Comparison of ENCODE assay signal across 20 mouse cellular contexts in the genomic region with DNA sequence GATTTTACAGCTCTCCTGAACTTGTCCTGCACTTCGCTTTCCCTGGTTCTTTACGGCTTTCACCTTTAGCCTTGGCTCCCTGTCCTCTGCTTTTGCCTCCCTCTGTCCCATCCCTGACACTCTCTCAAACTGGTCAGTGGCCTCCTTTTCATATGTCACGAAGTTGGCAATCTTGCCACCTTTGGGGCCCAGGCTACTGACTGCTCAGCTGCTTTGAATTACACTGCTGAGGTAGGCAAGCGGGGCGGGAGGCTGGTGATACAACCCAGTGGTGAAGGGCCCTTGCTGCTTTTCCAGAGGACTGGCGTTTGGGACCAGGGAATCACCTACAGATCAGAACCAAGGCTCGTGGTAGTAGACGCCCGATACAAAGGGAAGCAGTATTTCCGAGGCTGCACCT. TPM values are rescaled to one million over a fixed set of nuclear protein-coding genes. Genes with fewer than 3 reads are reported as not detected.
DNase-seq lines count a peak whose midpoint lies in the region; ATAC-seq lines count a peak whose summit lies in the region.
"Had no signal": no experiment of that assay in that cellular context is flagged by ENCODE, and none has a peak within 500 bp of the region (broad histone marks: within the 10 kb centered on the region; RNA-seq: fewer than 3 reads in every experiment).

No protein-coding gene starts in this region.

- 84% methylated on average over 10 of the region's 10 CpGs for WGBS in limb, embryonic 13.5 days
- 88% methylated on average over 10 of the region's 10 CpGs for WGBS in limb, embryonic 10.5 days
- 78% methylated on average over 10 of the region's 10 CpGs for WGBS in hindbrain, embryonic 14.5 days

- no peak overlapping the region for H3K4me3 ChIP-seq in limb, embryonic 13.5 days
- H3K4me3 ChIP-seq in limb, embryonic 10.5 days = no peak overlapping the region; the same call in 1 of the 2 replicates
- no peak overlapping the region for H3K4me3 ChIP-seq in hindbrain, embryonic 14.5 days (replicated peaks; ENCODE audit: low read length)
- H3K4me3 ChIP-seq: embryonic facial prominence, embryonic 15.5 days; liver, embryonic 12.5 days had no signal

- H3K4me1 ChIP-seq in limb, embryonic 13.5 days = peaks cover 22% of the 10 kb centered on the region
- H3K4me1 ChIP-seq in limb, embryonic 10.5 days = peaks cover 18% of the 10 kb centered on the region
- peaks cover 7% of the 10 kb centered on the region for H3K4me1 ChIP-seq in hindbrain, embryonic 14.5 days (replicated peaks; ENCODE audit: control insufficient read depth, insufficient read depth, low read length)

- H3K4me2 ChIP-seq in limb, embryonic 13.5 days (replicated peaks) = 0 out of 2 replicates have a peak overlapping the region, but pooled peaks have one; percentile 76
- H3K4me2 ChIP-seq in hindbrain, embryonic 14.5 days (replicated peaks) = peak overlapping the region; percentile 73; the same call in 1 of the 2 replicates
- H3K4me2 ChIP-seq: embryonic facial prominence, embryonic 15.5 days; forebrain, embryonic 15.5 days; kidney, embryonic 15.5 days had no signal

- H3K9ac ChIP-seq in limb, embryonic 13.5 days = peak overlapping the region; percentile 35; the same call in 1 of the 2 replicates
- H3K9ac ChIP-seq in hindbrain, embryonic 14.5 days = no peak overlapping the region
- H3K9ac ChIP-seq: embryonic facial prominence, embryonic 15.5 days; forebrain, embryonic 15.5 days; kidney, embryonic 15.5 days; liver, embryonic 12.5 days had no signal

- ATAC-seq in limb, embryonic 13.5 days (ENCODE audit: low FRiP score, low read depth) = no peak
- ATAC-seq in hindbrain, embryonic 14.5 days (ENCODE audit: low FRiP score) = no peak
- ATAC-seq: forebrain, embryonic 15.5 days; liver, embryonic 12.5 days had no signal

- intact Hi-C loops in gastrocnemius, postnatal 36 days (cut with DNase I) = no loop called here
- intact Hi-C loops in left cerebral cortex, postnatal 25 days (cut with DNase I) = no loop called here

- H3K27me3 ChIP-seq in limb, embryonic 13.5 days = no peaks in the 10 kb centered on the region
- no peaks in the 10 kb centered on the region for H3K27me3 ChIP-seq in limb, embryonic 10.5 days (ENCODE audit: low read depth, poor library complexity, severe bottlenecking)
- no peaks in the 10 kb centered on the region for H3K27me3 ChIP-seq in hindbrain, embryonic 14.5 days (ENCODE audit: control insufficient read depth, insufficient read depth, low read length)
- H3K27me3 ChIP-seq: embryonic facial prominence, embryonic 15.5 days; forebrain, embryonic 15.5 days; kidney, embryonic 15.5 days; liver, embryonic 12.5 days had no signal

- peak; percentile 38 for DNase-seq in gastrocnemius, adult 18-20 months (ENCODE audit: low spot score)
- no peak for DNase-seq in gastrocnemius, postnatal 36 days
- DNase-seq in limb, embryonic 10.5 days (ENCODE audit: low spot score) = no peak
- no peak for DNase-seq in hindbrain, embryonic 14.5 days (ENCODE audit: low spot score)
- DNase-seq in naive thymus-derived CD4-positive, alpha-beta T cell, adult 2 months (ENCODE audit: low read depth) = peak; percentile 12
- no peak for DNase-seq in left cerebral cortex, postnatal 25 days (ENCODE audit: low spot score in 2 of 2)
- no peak for DNase-seq in frontal cortex, postnatal 10 days (ENCODE audit: low spot score in 2 of 2)
- DNase-seq: adrenal gland, postnatal 10 days; cerebellum, adult 2 months; lung, postnatal 10 days; thymus, postnatal 25 days had no signal

- H3K36me3 ChIP-seq in limb, embryonic 13.5 days = peaks cover 18% of the 10 kb centered on the region
- peaks cover 20% of the 10 kb centered on the region for H3K36me3 ChIP-seq in limb, embryonic 10.5 days
- H3K36me3 ChIP-seq in hindbrain, embryonic 14.5 days (replicated peaks; ENCODE audit: control insufficient read depth, insufficient read depth) = peaks cover 26% of the 10 kb centered on the region

- H3K9me3 ChIP-seq in limb, embryonic 13.5 days = no peaks in the 10 kb centered on the region
- H3K9me3 ChIP-seq in limb, embryonic 10.5 days (replicated peaks) = no peaks in the 10 kb centered on the region
- no peaks in the 10 kb centered on the region for H3K9me3 ChIP-seq in hindbrain, embryonic 14.5 days (ENCODE audit: control insufficient read depth, low read length)
- H3K9me3 ChIP-seq: embryonic facial prominence, embryonic 15.5 days; forebrain, embryonic 15.5 days; kidney, embryonic 15.5 days; liver, embryonic 12.5 days had no signal

- no peak overlapping the region for H3K27ac ChIP-seq in limb, embryonic 13.5 days
- H3K27ac ChIP-seq in limb, embryonic 10.5 days = no peak overlapping the region
- no peak overlapping the region for H3K27ac ChIP-seq in hindbrain, embryonic 14.5 days
- H3K27ac ChIP-seq: forebrain, embryonic 15.5 days; kidney, embryonic 15.5 days; liver, embryonic 12.5 days; stomach, postnatal 0 days had no signal

RNA-seq across cellular contexts. Expression of a gene that starts 2.1 kb away (rescaled TPM):
- total RNA-seq in gastrocnemius, adult 18-20 months (2021) = 100 to 1,000 TPM; 128 to 130 TPM
- 100 to 1,000 TPM; 136 to 137 TPM for total RNA-seq in gastrocnemius, postnatal 36 days (2021)
- 155 and 156 TPM in 2 replicates for polyA plus RNA-seq in limb, embryonic 13.5 days (2015; fragmentation: Nextera tagmentation; extraction: Ambion mirVana)
- 116 and 138 TPM in 2 replicates for polyA plus RNA-seq in limb, embryonic 10.5 days (2016; fragmentation: Nextera tagmentation; extraction: Ambion mirVana)
- 371 and 380 TPM in 2 replicates for polyA plus RNA-seq in hindbrain, embryonic 14.5 days (2014; fragmentation: Nextera tagmentation; extraction: Ambion mirVana)
- 100 to 1,000 TPM; 568 to 614 TPM for total RNA-seq in left cerebral cortex, postnatal 25 days (2021)

RNA-seq across cellular contexts. Expression of a gene that starts 31.2 kb away (rescaled TPM):
- not detected for total RNA-seq in gastrocnemius, adult 18-20 months (2021)
- total RNA-seq in gastrocnemius, postnatal 36 days (2021) = not detected
- 0.05 TPM in 1 of 2 replicates, not detected in the other for polyA plus RNA-seq in limb, embryonic 13.5 days (2015; fragmentation: Nextera tagmentation; extraction: Ambion mirVana)
- polyA plus RNA-seq in limb, embryonic 10.5 days (2016; fragmentation: Nextera tagmentation; extraction: Ambion mirVana) = not detected in 2 replicates
- polyA plus RNA-seq in hindbrain, embryonic 14.5 days (2014; fragmentation: Nextera tagmentation; extraction: Ambion mirVana) = 0.10 and 0.21 TPM in 2 replicates
- total RNA-seq in left cerebral cortex, postnatal 25 days (2021) = under 1 TPM in 1 of 2 experiments, not detected in 1; 0.09 TPM
- total RNA-seq: adrenal gland, postnatal 10 days; left cerebral cortex, adult 8-10 months had no signal
- polyA plus RNA-seq: gonadal fat pad, adult 2 months; kidney, embryonic 15.5 days; liver, embryonic 12.5 days; neural tube, embryonic 11.5 days; stomach, postnatal 0 days had no signal

RNA-seq across cellular contexts. Expression of a gene that starts 35.5 kb away (rescaled TPM):
- total RNA-seq in gastrocnemius, adult 18-20 months (2021) = not detected
- under 1 TPM in 1 of 2 experiments, not detected in 1; 0.20 TPM for total RNA-seq in gastrocnemius, postnatal 36 days (2021)
- polyA plus RNA-seq in limb, embryonic 13.5 days (2015; fragmentation: Nextera tagmentation; extraction: Ambion mirVana) = 6.9 and 9.4 TPM in 2 replicates
- polyA plus RNA-seq in limb, embryonic 10.5 days (2016; fragmentation: Nextera tagmentation; extraction: Ambion mirVana) = 6.9 and 7.9 TPM in 2 replicates
- polyA plus RNA-seq in hindbrain, embryonic 14.5 days (2014; fragmentation: Nextera tagmentation; extraction: Ambion mirVana) = 1,715 and 1,766 TPM in 2 replicates
- total RNA-seq in left cerebral cortex, postnatal 25 days (2021) = 100 to 1,000 TPM; 447 to 452 TPM

RNA-seq across cellular contexts. Expression of a gene that starts 43.2 kb away (rescaled TPM):
- under 1 TPM in 1 of 2 experiments, not detected in 1; 0.09 TPM for total RNA-seq in gastrocnemius, adult 18-20 months (2021)
- total RNA-seq in gastrocnemius, postnatal 36 days (2021) = under 1 TPM in 1 of 2 experiments, not detected in 1; 0.27 TPM
- 0.80 and 1.1 TPM in 2 replicates for polyA plus RNA-seq in limb, embryonic 13.5 days (2015; fragmentation: Nextera tagmentation; extraction: Ambion mirVana)
- polyA plus RNA-seq in limb, embryonic 10.5 days (2016; fragmentation: Nextera tagmentation; extraction: Ambion mirVana) = 2.0 TPM in 2 replicates
- 32.4 and 33.1 TPM in 2 replicates for polyA plus RNA-seq in hindbrain, embryonic 14.5 days (2014; fragmentation: Nextera tagmentation; extraction: Ambion mirVana)
- 10 to 100 TPM; 16.0 to 16.5 TPM for total RNA-seq in left cerebral cortex, postnatal 25 days (2021)

RNA-seq across cellular contexts. Expression of a gene that starts 47.6 kb away (rescaled TPM):
- total RNA-seq in gastrocnemius, adult 18-20 months (2021) = 10 to 100 TPM; 34.6 to 43.7 TPM
- 10 to 100 TPM; 35.7 to 40.3 TPM for total RNA-seq in gastrocnemius, postnatal 36 days (2021)
- 38.3 and 41.7 TPM in 2 replicates for polyA plus RNA-seq in limb, embryonic 13.5 days (2015; fragmentation: Nextera tagmentation; extraction: Ambion mirVana)
- polyA plus RNA-seq in limb, embryonic 10.5 days (2016; fragmentation: Nextera tagmentation; extraction: Ambion mirVana) = 43.6 and 44.1 TPM in 2 replicates
- polyA plus RNA-seq in hindbrain, embryonic 14.5 days (2014; fragmentation: Nextera tagmentation; extraction: Ambion mirVana) = 45.3 and 52.2 TPM in 2 replicates
- 10 to 100 TPM; 67.6 to 68.8 TPM for total RNA-seq in left cerebral cortex, postnatal 25 days (2021)

Comparison
In these comparisons a context has a peak if more than half of its experiments do, and no peak if none do; other contexts are left out.
1. DNase-seq: peak in gastrocnemius, adult 18-20 months (single experiment) and naive thymus-derived CD4-positive, alpha-beta T cell, adult 2 months (single experiment); none in gastrocnemius, postnatal 36 days (0 of 2), limb, embryonic 10.5 days (single experiment), hindbrain, embryonic 14.5 days (single experiment), left cerebral cortex, postnatal 25 days (0 of 2) and frontal cortex, postnatal 10 days (0 of 2).
2. RNA of a gene that starts 2.1 kb away (total RNA-seq): 568 to 614 TPM in left cerebral cortex, postnatal 25 days; 136 to 137 TPM in gastrocnemius, postnatal 36 days and 128 to 130 TPM in gastrocnemius, adult 18-20 months; every median in the first group is over 4 times any median in the second.
3. RNA of a gene that starts 35.5 kb away (total RNA-seq): 447 to 452 TPM in left cerebral cortex, postnatal 25 days; 0.20 TPM in gastrocnemius, postnatal 36 days and not detected in gastrocnemius, adult 18-20 months; every median in the first group is over 100 times any median in the second.